Mouse (Mus musculus): Measurements from ENCODE around the gene Nedd8. TPM values are rescaled to one million over a fixed set of nuclear protein-coding genes. Genes with fewer than 3 reads are reported as not detected.
A peak's percentile ranks its signal among the peaks of the same experiment; 100 is the strongest.

Gene Nedd8
- total RNA-seq (2021), result 100 to 1,000 TPM; 303 to 311 TPM

GRCm38 (mm10) chr14:55671833-55672740, at the start of gene Nedd8, which contains the start of gene Gmpr2:
Nedd8 (minus strand) TSS chr14:55672124.
Gmpr2 (plus strand) TSS chr14:55671941.
- peak; percentile 70 to 90 for DNase-seq (ENCODE audit: extremely low spot score in 1 of 2, low spot score in 1 of 2)

GRCm38 (mm10) chr14:55721076-55721475, 49.2 kb upstream of the Nedd8 start:
- no peak for DNase-seq (ENCODE audit: extremely low spot score in 1 of 2, low spot score in 1 of 2)

- DNase-seq (ENCODE audit: extremely low spot score in 1 of 2, low spot score in 1 of 2), result no peak
Measured at GRCm38 (mm10) chr14:55720666-55721065, 48.7 kb upstream of the Nedd8 start.

GRCm38 (mm10) chr14:55719737-55720136, 47.8 kb upstream of the Nedd8 start:
- no peak for DNase-seq (ENCODE audit: extremely low spot score in 1 of 2, low spot score in 1 of 2)

GRCm38 (mm10) chr14:55716884-55717283, 45.0 kb upstream of the Nedd8 start:
- no peak for DNase-seq (ENCODE audit: extremely low spot score in 1 of 2, low spot score in 1 of 2)

- no peak for DNase-seq (ENCODE audit: extremely low spot score in 1 of 2, low spot score in 1 of 2)
Measured at GRCm38 (mm10) chr14:55716271-55716670, 44.3 kb upstream of the Nedd8 start.

GRCm38 (mm10) chr14:55714893-55715292, 43.0 kb upstream of the Nedd8 start:
- DNase-seq (ENCODE audit: extremely low spot score in 1 of 2, low spot score in 1 of 2), result no peak

- no peak for DNase-seq (ENCODE audit: extremely low spot score in 1 of 2, low spot score in 1 of 2)
Measured at GRCm38 (mm10) chr14:55713729-55714122, 41.8 kb upstream of the Nedd8 start, which contains the start of gene Tgm1. Tgm1 (minus strand) TSS chr14:55713926.

- no peak for DNase-seq (ENCODE audit: extremely low spot score in 1 of 2, low spot score in 1 of 2)
Measured at GRCm38 (mm10) chr14:55713007-55713728, 41.2 kb upstream of the Nedd8 start.

GRCm38 (mm10) chr14:55711786-55712185, 39.9 kb upstream of the Nedd8 start:
- no peak for DNase-seq (ENCODE audit: extremely low spot score in 1 of 2, low spot score in 1 of 2)

GRCm38 (mm10) chr14:55709509-55709908, 37.6 kb upstream of the Nedd8 start:
- DNase-seq (ENCODE audit: extremely low spot score in 1 of 2, low spot score in 1 of 2), result no peak

GRCm38 (mm10) chr14:55707397-55707796, 35.5 kb upstream of the Nedd8 start:
- no peak for DNase-seq (ENCODE audit: extremely low spot score in 1 of 2, low spot score in 1 of 2)

- DNase-seq (ENCODE audit: extremely low spot score in 1 of 2, low spot score in 1 of 2), result no peak
Measured at GRCm38 (mm10) chr14:55706051-55706600, 34.2 kb upstream of the Nedd8 start.

GRCm38 (mm10) chr14:55702761-55703160, 30.8 kb upstream of the Nedd8 start:
- DNase-seq (ENCODE audit: extremely low spot score in 1 of 2, low spot score in 1 of 2), result no peak

- no peak for DNase-seq (ENCODE audit: extremely low spot score in 1 of 2, low spot score in 1 of 2)
Measured at GRCm38 (mm10) chr14:55701131-55701530, 29.2 kb upstream of the Nedd8 start.

GRCm38 (mm10) chr14:55697226-55697625, 25.3 kb upstream of the Nedd8 start:
- DNase-seq (ENCODE audit: extremely low spot score in 1 of 2, low spot score in 1 of 2), result no peak

- no peak for DNase-seq (ENCODE audit: extremely low spot score in 1 of 2, low spot score in 1 of 2)
Measured at GRCm38 (mm10) chr14:55689433-55689832, 17.5 kb upstream of the Nedd8 start.

- DNase-seq (ENCODE audit: extremely low spot score in 1 of 2, low spot score in 1 of 2), result no peak
Measured at GRCm38 (mm10) chr14:55682118-55682493, 10.2 kb upstream of the Nedd8 start.

- peak; percentile 91 to 92 for DNase-seq (ENCODE audit: extremely low spot score in 1 of 2, low spot score in 1 of 2)
Measured at GRCm38 (mm10) chr14:55681160-55682117, 9.5 kb upstream of the Nedd8 start, which contains the start of gene Tinf2. Tinf2 (minus strand) TSS chr14:55681820.

GRCm38 (mm10) chr14:55677615-55678014, 5.7 kb upstream of the Nedd8 start:
- DNase-seq (ENCODE audit: extremely low spot score in 1 of 2, low spot score in 1 of 2), result no peak

Data from layer of hippocampus, postnatal 25 days (tissue).